ENCODE assay signal across 16 mouse cellular contexts in genomic region chr10:128370021-128370420, GRCm38 (mm10). TPM values are rescaled to one million over a fixed set of nuclear protein-coding genes. Genes with fewer than 3 reads are reported as not detected.
A peak's percentile ranks its signal among the peaks of the same experiment; 100 is the strongest.
DNase-seq lines count a peak whose midpoint lies in the region; TF ChIP-seq lines count a peak whose summit lies in the region.
"Had no signal": no experiment of that assay in that cellular context is flagged by ENCODE, and none has a peak within 500 bp of the region (broad histone marks: within the 10 kb centered on the region; RNA-seq: fewer than 3 reads in every experiment).

No protein-coding gene starts in this region.

- no peak overlapping the region for H3K9ac ChIP-seq in ES-Bruce4 (ENCODE audit: low read depth, poor library complexity, severe bottlenecking)

- no peaks in the 10 kb centered on the region for H3K27me3 ChIP-seq in ES-Bruce4 (ENCODE audit: control insufficient read depth, insufficient read depth, low read length, poor library complexity, severe bottlenecking)

- peak; percentile 84 for DNase-seq in heart, adult 11 months
- DNase-seq in heart, postnatal 14 days = no peak
- no peak for DNase-seq in left cerebral cortex, adult 2 months (ENCODE audit: extremely low spot score in 1 of 2, low spot score in 2 of 2)
- no peak for DNase-seq in left cerebral cortex, postnatal 10 days (ENCODE audit: extremely low spot score in 1 of 2, low spot score in 2 of 2)
- no peak for DNase-seq in adipocyte (ENCODE audit: low spot score)
- no peak for DNase-seq in thymus, adult 18-20 months
- DNase-seq: adrenal gland, postnatal 25 days; cerebellum, postnatal 14 days; heart, postnatal 10 days; lung, postnatal 10 days; right cerebral cortex, postnatal 25 days had no signal

- no peak for TF ChIP-seq CTCF in left cerebral cortex, adult 2 months (IDR thresholded peaks at IDR 0.05)
- no peak for TF ChIP-seq CTCF in ES-Bruce4 (IDR thresholded peaks at IDR 0.05; ENCODE audit: low read depth, low read length)

- H3K9me3 ChIP-seq in ES-Bruce4 (replicated peaks; ENCODE audit: control insufficient read depth, insufficient read depth, low read length, poor library complexity, severe bottlenecking) = no peaks in the 10 kb centered on the region
- H3K9me3 ChIP-seq: G1E had no signal

- intact Hi-C loops in heart, postnatal 14 days (cut with DNase I) = no loop called here
- intact Hi-C loops in left cerebral cortex, adult 2 months (cut with DNase I) = no loop called here
- intact Hi-C loops in left cerebral cortex, postnatal 10 days (cut with DNase I) = no loop called here

- H3K4me3 ChIP-seq in left cerebral cortex, adult 2 months = no peak overlapping the region
- no peak overlapping the region for H3K4me3 ChIP-seq in ES-Bruce4 (ENCODE audit: low read depth, low read length)
- H3K4me3 ChIP-seq in brown adipose tissue, adult 24 weeks (ENCODE audit: insufficient read depth, low read depth, low read length) = no peak overlapping the region

- H3K36me3 ChIP-seq in ES-Bruce4 (ENCODE audit: control insufficient read depth, insufficient read depth, low read length, poor library complexity, severe bottlenecking) = no peaks in the 10 kb centered on the region; the same call in 1 of the 2 replicates

- no peaks in the 10 kb centered on the region for H3K4me1 ChIP-seq in ES-Bruce4 (ENCODE audit: control insufficient read depth, insufficient read depth, low read length)
- H3K4me1 ChIP-seq in brown adipose tissue, adult 24 weeks (ENCODE audit: control insufficient read depth, insufficient read depth, insufficient read length, low read length) = no peaks in the 10 kb centered on the region

- 0 out of 2 replicates have a peak, but pooled peaks have one; percentile 24 for TF ChIP-seq EP300 in ES-Bruce4 (IDR thresholded peaks at IDR 0.05; ENCODE audit: insufficient read depth, low read depth, low read length)

- no peak for TF ChIP-seq POLR2A in ES-Bruce4 (IDR thresholded peaks at IDR 0.05; ENCODE audit: insufficient read depth, low read length)

- peak overlapping the region; percentile 32; the same call in 1 of the 2 replicates for H3K27ac ChIP-seq in left cerebral cortex, adult 2 months
- no peak overlapping the region for H3K27ac ChIP-seq in ES-Bruce4 (ENCODE audit: insufficient read depth, low read length)
- H3K27ac ChIP-seq in brown adipose tissue, adult 24 weeks (replicated peaks; ENCODE audit: low read depth, low read length) = peak overlapping the region; percentile 93

RNA-seq across cellular contexts. Expression of gene Coq10a, which starts 1.2 kb away (rescaled TPM):
- 100 to 1,000 TPM; 208 to 209 TPM for total RNA-seq in heart, postnatal 14 days (2021)
- 10 to 100 TPM; 53.0 to 54.6 TPM for total RNA-seq in left cerebral cortex, adult 2 months (2021)
- 10 to 100 TPM; 69.8 to 74.6 TPM for total RNA-seq in left cerebral cortex, postnatal 10 days (2021)
- polyA plus RNA-seq in ES-Bruce4 (2011; ENCODE audit: insufficient read depth, insufficient read length, low read depth, missing spikeins) = 18.7 and 20.2 TPM in 2 replicates
- 122 and 173 TPM in 2 replicates for polyA plus RNA-seq in brown adipose tissue, adult 24 weeks (2012; ENCODE audit: insufficient read depth, insufficient read length, missing spikeins)

RNA-seq across cellular contexts. Expression of gene Ankrd52, which starts 6.9 kb away (rescaled TPM):
- 10 to 100 TPM; 46.5 to 47.5 TPM for total RNA-seq in heart, postnatal 14 days (2021)
- 10 to 100 TPM; 60.8 to 63.9 TPM for total RNA-seq in left cerebral cortex, adult 2 months (2021)
- 10 to 100 TPM; 74.4 TPM for total RNA-seq in left cerebral cortex, postnatal 10 days (2021)
- polyA plus RNA-seq in ES-Bruce4 (2011; ENCODE audit: insufficient read depth, insufficient read length, low read depth, missing spikeins) = 28.8 and 29.0 TPM in 2 replicates
- 16.9 and 22.4 TPM in 2 replicates for polyA plus RNA-seq in brown adipose tissue, adult 24 weeks (2012; ENCODE audit: insufficient read depth, insufficient read length, missing spikeins)

RNA-seq across cellular contexts. Expression of gene Slc39a5, which starts 31.0 kb away (rescaled TPM):
- total RNA-seq in heart, postnatal 14 days (2021) = not detected
- total RNA-seq in left cerebral cortex, adult 2 months (2021) = not detected
- total RNA-seq in left cerebral cortex, postnatal 10 days (2021) = under 1 TPM; 0.56 to 0.69 TPM
- polyA plus RNA-seq in ES-Bruce4 (2011; ENCODE audit: insufficient read depth, insufficient read length, low read depth, missing spikeins) = 0.31 TPM in 1 of 2 replicates, not detected in the other
- not detected in 2 replicates for polyA plus RNA-seq in brown adipose tissue, adult 24 weeks (2012; ENCODE audit: insufficient read depth, insufficient read length, missing spikeins)
- total RNA-seq: adrenal gland, postnatal 25 days; G1E; heart, postnatal 10 days; megakaryocyte-erythroid progenitor cell, adult 5-6 weeks had no signal
- polyA plus RNA-seq: G1E; inflammation-experienced regulatory T-cells, adult 6 months had no signal

RNA-seq across cellular contexts. Expression of gene Cs, which starts 32.5 kb away (rescaled TPM):
- 1,000 to 10,000 TPM; 1,195 to 1,221 TPM for total RNA-seq in heart, postnatal 14 days (2021)
- total RNA-seq in left cerebral cortex, adult 2 months (2021) = 100 to 1,000 TPM; 216 to 218 TPM
- 100 to 1,000 TPM; 287 to 288 TPM for total RNA-seq in left cerebral cortex, postnatal 10 days (2021)
- 197 and 202 TPM in 2 replicates for polyA plus RNA-seq in ES-Bruce4 (2011; ENCODE audit: insufficient read depth, insufficient read length, low read depth, missing spikeins)
- polyA plus RNA-seq in brown adipose tissue, adult 24 weeks (2012; ENCODE audit: insufficient read depth, insufficient read length, missing spikeins) = 1,610 and 1,861 TPM in 2 replicates

RNA-seq across cellular contexts. Expression of gene Nabp2, which starts 41.3 kb away (rescaled TPM):
- 10 to 100 TPM; 43.6 to 45.6 TPM for total RNA-seq in heart, postnatal 14 days (2021)
- total RNA-seq in left cerebral cortex, adult 2 months (2021) = 10 to 100 TPM; 87.0 to 91.1 TPM
- total RNA-seq in left cerebral cortex, postnatal 10 days (2021) = 10 to 100 TPM; 88.5 to 93.8 TPM
- 79.3 and 82.9 TPM in 2 replicates for polyA plus RNA-seq in ES-Bruce4 (2011; ENCODE audit: insufficient read depth, insufficient read length, low read depth, missing spikeins)
- polyA plus RNA-seq in brown adipose tissue, adult 24 weeks (2012; ENCODE audit: insufficient read depth, insufficient read length, missing spikeins) = 67.1 and 87.6 TPM in 2 replicates
